Comparison of ENCODE assay signal across 9 mouse cellular contexts in the genomic region with DNA sequence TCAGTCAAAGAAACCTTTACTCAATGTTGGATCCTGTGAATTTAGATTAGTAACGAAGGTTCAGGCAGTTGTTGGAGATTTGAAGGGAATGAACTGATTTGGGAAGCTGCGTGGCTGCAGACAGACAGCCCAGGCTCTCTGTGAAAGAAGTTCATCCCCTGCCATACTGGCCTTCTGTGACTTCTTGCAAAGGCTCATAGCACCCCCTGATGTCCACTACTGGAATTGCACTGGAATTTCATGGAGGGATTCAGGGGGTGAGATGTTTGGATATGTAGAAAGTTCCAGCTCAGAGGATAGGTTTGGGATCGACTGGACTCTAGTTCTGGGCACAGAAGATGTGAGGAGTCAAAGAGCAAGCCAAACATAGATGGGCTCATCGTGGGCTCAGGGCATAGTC. TPM values are rescaled to one million over a fixed set of nuclear protein-coding genes. Genes with fewer than 3 reads are reported as not detected.
DNase-seq lines count a peak whose midpoint lies in the region; ATAC-seq and TF ChIP-seq lines count a peak whose summit lies in the region.
"Had no signal": no experiment of that assay in that cellular context is flagged by ENCODE, and none has a peak within 500 bp of the region (broad histone marks: within the 10 kb centered on the region; RNA-seq: fewer than 3 reads in every experiment).

No protein-coding gene starts in this region.

- no peak overlapping the region for H3K9ac ChIP-seq in forebrain, embryonic 12.5 days
- H3K9ac ChIP-seq in embryonic facial prominence, embryonic 11.5 days (replicated peaks; ENCODE audit: low read length) = no peak overlapping the region
- no peak overlapping the region for H3K9ac ChIP-seq in liver, adult 2 months (ENCODE audit: low read depth, low read length)
- H3K9ac ChIP-seq: limb, embryonic 13.5 days had no signal

- TF ChIP-seq POLR2A in liver, adult 2 months (IDR thresholded peaks at IDR 0.05; ENCODE audit: extremely low read depth, insufficient read depth, low read length) = no peak

- H3K9me3 ChIP-seq in forebrain, embryonic 10.5 days = no peaks in the 10 kb centered on the region
- H3K9me3 ChIP-seq in forebrain, embryonic 12.5 days = no peaks in the 10 kb centered on the region
- H3K9me3 ChIP-seq in embryonic facial prominence, embryonic 11.5 days (replicated peaks; ENCODE audit: control insufficient read depth, low read length) = no peaks in the 10 kb centered on the region
- H3K9me3 ChIP-seq: limb, embryonic 13.5 days had no signal

- peak; percentile 38; the same call in 1 of the 2 replicates for TF ChIP-seq CTCF in liver, adult 2 months (IDR thresholded peaks at IDR 0.05; ENCODE audit: low read depth, low read length)

- H3K36me3 ChIP-seq in forebrain, embryonic 10.5 days (replicated peaks) = no peaks in the 10 kb centered on the region
- no peaks in the 10 kb centered on the region for H3K36me3 ChIP-seq in forebrain, embryonic 12.5 days (replicated peaks)
- H3K36me3 ChIP-seq in embryonic facial prominence, embryonic 11.5 days (replicated peaks; ENCODE audit: control insufficient read depth, insufficient read depth, low read depth, low read length) = no peaks in the 10 kb centered on the region
- no peaks in the 10 kb centered on the region for H3K36me3 ChIP-seq in liver, adult 2 months (ENCODE audit: control insufficient read depth, insufficient read depth, low read length)
- H3K36me3 ChIP-seq: limb, embryonic 13.5 days had no signal

- no peak overlapping the region for H3K27ac ChIP-seq in forebrain, embryonic 10.5 days
- H3K27ac ChIP-seq in forebrain, embryonic 12.5 days = no peak overlapping the region
- no peak overlapping the region for H3K27ac ChIP-seq in embryonic facial prominence, embryonic 11.5 days (replicated peaks; ENCODE audit: low read depth, low read length)
- H3K27ac ChIP-seq in liver, adult 2 months (replicated peaks; ENCODE audit: insufficient read depth, low read depth, low read length) = no peak overlapping the region
- H3K27ac ChIP-seq: limb, embryonic 13.5 days had no signal

- peaks cover 3% of the 10 kb centered on the region for H3K4me1 ChIP-seq in forebrain, embryonic 10.5 days
- peaks cover 2% of the 10 kb centered on the region; the same call in 1 of the 2 replicates for H3K4me1 ChIP-seq in forebrain, embryonic 12.5 days
- no peaks in the 10 kb centered on the region for H3K4me1 ChIP-seq in embryonic facial prominence, embryonic 11.5 days (ENCODE audit: control insufficient read depth, insufficient read depth, low read length)
- H3K4me1 ChIP-seq in liver, adult 2 months (ENCODE audit: control insufficient read depth, insufficient read depth, low read length) = no peaks in the 10 kb centered on the region
- H3K4me1 ChIP-seq: limb, embryonic 13.5 days had no signal

- no peaks in the 10 kb centered on the region for H3K79me2 ChIP-seq in liver, adult 2 months (ENCODE audit: control insufficient read depth, insufficient read depth, low read length)

- ATAC-seq in forebrain, embryonic 12.5 days (ENCODE audit: low FRiP score) = no peak
- no peak for ATAC-seq in embryonic facial prominence, embryonic 11.5 days (replicated peaks; ENCODE audit: insufficient number of reproducible peaks, low FRiP score, low TSS enrichment, low read depth)

- DNase-seq in forebrain, embryonic 10.5 days (ENCODE audit: extremely low spot score, low spot score) = peak; percentile 71
- DNase-seq in A20 (ENCODE audit: low read depth, low spot score) = peak; percentile 57
- peak; percentile 14 to 21 for DNase-seq in adrenal gland, postnatal 4 days (ENCODE audit: low spot score in 2 of 2)
- peak; percentile 79 for DNase-seq in embryonic facial prominence, embryonic 11.5 days (ENCODE audit: low spot score)
- peak; percentile 74 for DNase-seq in kidney, postnatal 10 days
- peak; percentile 33 for DNase-seq in liver, adult 2 months (ENCODE audit: extremely low read depth, low read depth, low spot score)
- peak; percentile 65 for DNase-seq in right cerebral cortex, adult 18-20 months

- no peak overlapping the region for H3K4me2 ChIP-seq in forebrain, embryonic 12.5 days
- no peak overlapping the region for H3K4me2 ChIP-seq in embryonic facial prominence, embryonic 11.5 days (ENCODE audit: low read depth, low read length)
- H3K4me2 ChIP-seq: limb, embryonic 13.5 days had no signal

- H3K27me3 ChIP-seq in forebrain, embryonic 10.5 days (ENCODE audit: poor library complexity, severe bottlenecking) = peaks cover 20% of the 10 kb centered on the region
- H3K27me3 ChIP-seq in forebrain, embryonic 12.5 days = peaks cover 8% of the 10 kb centered on the region
- no peaks in the 10 kb centered on the region for H3K27me3 ChIP-seq in embryonic facial prominence, embryonic 11.5 days (ENCODE audit: control insufficient read depth, insufficient read depth, low read length)
- H3K27me3 ChIP-seq in liver, adult 2 months (ENCODE audit: control insufficient read depth, insufficient read depth, low read length) = no peaks in the 10 kb centered on the region
- H3K27me3 ChIP-seq: limb, embryonic 13.5 days had no signal

- no peak overlapping the region for H3K4me3 ChIP-seq in forebrain, embryonic 10.5 days
- no peak overlapping the region for H3K4me3 ChIP-seq in forebrain, embryonic 12.5 days (replicated peaks)
- H3K4me3 ChIP-seq in embryonic facial prominence, embryonic 11.5 days (ENCODE audit: low read depth, low read length) = no peak overlapping the region
- no peak overlapping the region for H3K4me3 ChIP-seq in liver, adult 2 months (ENCODE audit: insufficient read depth, low read depth, low read length)
- H3K4me3 ChIP-seq: limb, embryonic 13.5 days had no signal

- WGBS in forebrain, embryonic 10.5 days = 27% methylated on average over 4 of the region's 4 CpGs
- 25% methylated on average over 4 of the region's 4 CpGs for WGBS in forebrain, embryonic 12.5 days
- WGBS in embryonic facial prominence, embryonic 11.5 days = 29% methylated on average over 4 of the region's 4 CpGs
- 31% methylated on average over 4 of the region's 4 CpGs for WGBS in liver, adult 2 months

RNA-seq across cellular contexts. Expression of a gene that starts 27.7 kb away (rescaled TPM):
- 1.4 and 2.0 TPM in 2 replicates for polyA plus RNA-seq in forebrain, embryonic 10.5 days (2016; fragmentation: Nextera tagmentation; extraction: Ambion mirVana)
- polyA plus RNA-seq in forebrain, embryonic 12.5 days (2016; fragmentation: Nextera tagmentation; extraction: Ambion mirVana) = 48.1 and 56.0 TPM in 2 replicates
- total RNA-seq in adrenal gland, postnatal 4 days (2021) = 10 to 100 TPM; 41.6 to 49.1 TPM
- 3.0 and 4.2 TPM in 2 replicates for polyA plus RNA-seq in embryonic facial prominence, embryonic 11.5 days (2014; fragmentation: Nextera tagmentation; extraction: Ambion mirVana)
- total RNA-seq in liver, adult 2 months (2014; rRNA removed) = not detected in 2 replicates
- 0.04 TPM in 1 of 2 replicates, not detected in the other for polyA plus RNA-seq in liver, adult 2 months (2012; rRNA removed)

RNA-seq across cellular contexts. Expression of a gene that starts 33.6 kb away (rescaled TPM):
- polyA plus RNA-seq in forebrain, embryonic 10.5 days (2016; fragmentation: Nextera tagmentation; extraction: Ambion mirVana) = 73.2 and 76.2 TPM in 2 replicates
- polyA plus RNA-seq in forebrain, embryonic 12.5 days (2016; fragmentation: Nextera tagmentation; extraction: Ambion mirVana) = 100 and 107 TPM in 2 replicates
- 100 to 1,000 TPM; 141 to 154 TPM for total RNA-seq in adrenal gland, postnatal 4 days (2021)
- 78.8 and 82.2 TPM in 2 replicates for polyA plus RNA-seq in embryonic facial prominence, embryonic 11.5 days (2014; fragmentation: Nextera tagmentation; extraction: Ambion mirVana)
- 19.8 and 28.7 TPM in 2 replicates for total RNA-seq in liver, adult 2 months (2014; rRNA removed)
- 24.2 and 33.9 TPM in 2 replicates for polyA plus RNA-seq in liver, adult 2 months (2012; rRNA removed)

Comparison
In these comparisons a context has a peak if more than half of its experiments do, and no peak if none do; other contexts are left out.
1. DNase-seq: peak in every context shown above with its lines; median percentile 79 in embryonic facial prominence, embryonic 11.5 days; 74 in kidney, postnatal 10 days; 71 in forebrain, embryonic 10.5 days; 65 in right cerebral cortex, adult 18-20 months; 57 in A20; 33 in liver, adult 2 months; 18 in adrenal gland, postnatal 4 days.